Mouse (Mus musculus) intestine, embryonic 14.5 days (tissue): ENCODE measurements at regions not wholly inside any gene's neighbourhood (a gene's known extent, or its start where the extent isn't known, plus 50 kb on each side); places are given as distances from the start of the nearest gene placed in this dataset.

ENCODE experiments used
- ATAC-seq: fragments of 200-750 bp; cut with Nextera tagmentation; replicated peaks from 2 replicates; pipeline ENCODE4 v1.8.0; 2017; ENCODE audit warnings: low read depth, moderate number of reproducible peaks, moderate TSS enrichment, moderate library complexity; ENCODE audit not compliant: low FRiP score, low TSS enrichment
- DNase-seq: peaks from one replicate; pipeline ENCODE4 v3.0.0-alpha.2; 2018; ENCODE audit warnings: low spot score
- H3K27ac ChIP-seq: fragments of 300-500 bp; sonication (generic); 2 replicates; pipeline ENCODE4 v1.5.1; 2014; ENCODE audit warnings: low read depth, mild to moderate bottlenecking, control low read depth
- H3K27me3 ChIP-seq: fragments of 300-500 bp; sonication (generic); replicated peaks from 2 replicates; pipeline ENCODE4 v1.6.1; 2014; ENCODE audit warnings: low read length, control low read depth; ENCODE audit not compliant: control insufficient read depth, insufficient read depth
- H3K36me3 ChIP-seq: fragments of 300-500 bp; sonication (generic); 2 replicates; pipeline ENCODE4 v1.6.1; 2014; ENCODE audit warnings: low read length, control low read depth; ENCODE audit not compliant: control insufficient read depth, insufficient read depth
- H3K4me1 ChIP-seq: fragments of 300-500 bp; sonication (generic); replicated peaks from 2 replicates; pipeline ENCODE4 v1.6.1; 2014; ENCODE audit warnings: low read length, control low read depth, mixed read lengths; ENCODE audit not compliant: control insufficient read depth, insufficient read depth
- H3K4me2 ChIP-seq: fragments of 300-500 bp; sonication (generic); 2 replicates; pipeline ENCODE4 v1.6.1; 2014; ENCODE audit warnings: low read length
- H3K4me3 ChIP-seq: fragments of 300-500 bp; sonication (generic); 2 replicates; pipeline ENCODE4 v1.5.1; 2014; ENCODE audit warnings: low read depth, low read length, control low read depth, mixed read lengths
- H3K9ac ChIP-seq: fragments of 300-500 bp; sonication (generic); 2 replicates; pipeline ENCODE4 v1.6.1; 2014; ENCODE audit warnings: mild to moderate bottlenecking, low read length
- H3K9me3 ChIP-seq: fragments of 300-500 bp; sonication (generic); 2 replicates; pipeline ENCODE4 v1.6.1; 2016; ENCODE audit warnings: low read length, control low read depth; ENCODE audit not compliant: control insufficient read depth
- WGBS: fragments of 180-500 bp; shearing (Covaris S2); extraction: QIAGEN DNeasy Blood & Tissue Kit; methylation state at CpG from one replicate; pipeline ENCODE4 v1.1.7; 2014; 5-methylcytosine and 5-hydroxymethylcytosine counted together

- Histone ChIP-seq H3K4me3 (no peak overlapping the region), H3K36me3 (no peaks in the 10 kb centered on the region), H3K4me1 (no peaks in the 10 kb centered on the region), H3K27ac (no peak overlapping the region), H3K4me2 (no peak overlapping the region), H3K27me3 (no peaks in the 10 kb centered on the region), H3K9ac (no peak overlapping the region), H3K9me3 (no peaks in the 10 kb centered on the region)
- WGBS: 50% methylated on average over 5 of the region's 5 CpGs
- ATAC-seq: no peak
- no peak for DNase-seq
Observed at GRCm38 (mm10) chr4:97418616-97419015, 235.7 kb upstream of the Gm10192 start.

DNA sequence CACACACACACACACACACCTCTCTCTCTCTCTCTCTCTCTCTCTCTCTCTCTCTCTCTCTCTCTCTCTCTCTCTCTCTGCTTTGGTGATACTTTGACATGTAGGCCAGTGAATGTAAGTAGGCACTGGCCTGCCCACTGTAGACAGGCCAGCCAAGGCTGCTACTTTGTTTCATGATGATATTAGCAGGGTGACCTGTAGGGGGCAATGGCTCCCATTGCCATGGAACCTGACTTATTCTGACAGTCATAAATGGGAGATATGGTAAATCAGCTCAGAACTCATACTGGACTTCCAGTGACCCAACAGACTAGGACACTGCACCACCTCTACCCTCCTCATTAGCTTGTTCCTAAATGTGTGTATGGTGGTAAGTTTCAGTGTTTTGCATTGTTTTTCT lies 235.0 kb upstream of the Gm10192 start:
- H3K4me2 ChIP-seq: no peak overlapping the region
- H3K4me1 ChIP-seq: no peaks in the 10 kb centered on the region
- DNase-seq (no peak), ATAC-seq (no peak)
- no peak overlapping the region for H3K9ac ChIP-seq
- no peak overlapping the region for H3K4me3 ChIP-seq
- no peaks in the 10 kb centered on the region for H3K36me3 ChIP-seq
- H3K27me3 ChIP-seq: no peaks in the 10 kb centered on the region
- H3K27ac ChIP-seq: no peak overlapping the region
- no peaks in the 10 kb centered on the region for H3K9me3 ChIP-seq

DNA sequence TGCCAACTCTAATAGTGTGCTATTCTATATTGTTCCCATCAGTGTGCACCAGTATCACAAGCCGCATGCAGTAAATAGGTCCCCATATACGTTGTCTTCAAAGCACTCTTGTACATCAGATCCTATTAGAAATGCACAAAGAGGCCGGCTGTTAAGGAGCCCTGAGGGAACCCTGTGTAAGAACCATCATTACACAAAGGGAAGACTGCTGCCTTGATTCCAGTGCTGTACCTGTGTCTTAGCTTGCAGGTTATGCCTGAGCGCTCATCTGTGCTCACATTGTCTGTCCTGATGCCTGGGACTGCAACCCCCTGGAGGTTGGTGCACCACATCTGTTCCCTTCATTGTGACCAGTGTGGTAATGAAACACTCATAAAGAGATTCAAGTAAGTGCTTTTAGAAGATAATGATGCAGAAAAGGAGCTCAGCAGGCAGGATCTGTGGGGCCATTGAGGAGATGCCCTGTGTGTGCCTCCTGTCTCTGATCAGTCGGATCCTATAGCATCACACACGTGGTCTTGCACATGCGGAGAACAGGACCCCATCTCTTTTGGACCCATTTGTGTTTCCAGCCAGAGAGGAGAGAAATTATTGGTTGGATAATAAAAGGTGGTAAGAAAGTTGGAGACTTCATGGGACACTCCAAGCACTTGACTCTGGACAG lies 225.8 kb upstream of the Gm10192 start:
- Histone ChIP-seq H3K27me3 (no peaks in the 10 kb centered on the region), H3K36me3 (no peaks in the 10 kb centered on the region), H3K4me3 (no peak overlapping the region), H3K9me3 (no peaks in the 10 kb centered on the region), H3K4me2 (no peak overlapping the region), H3K27ac (no peak overlapping the region), H3K4me1 (no peaks in the 10 kb centered on the region), H3K9ac (no peak overlapping the region)
- ATAC-seq: no peak
- WGBS: 84% methylated on average over 7 of the region's 7 CpGs
- DNase-seq: no peak

- H3K27ac ChIP-seq: no peak overlapping the region
- no peak overlapping the region for H3K4me2 ChIP-seq
- ATAC-seq: no peak
- H3K4me3 ChIP-seq: no peak overlapping the region
- no peaks in the 10 kb centered on the region for H3K27me3 ChIP-seq
- no peaks in the 10 kb centered on the region for H3K36me3 ChIP-seq
- WGBS: 73% methylated on average over 3 of the region's 3 CpGs
- no peak overlapping the region for H3K9ac ChIP-seq
- no peaks in the 10 kb centered on the region for H3K4me1 ChIP-seq
- no peak for DNase-seq
- no peaks in the 10 kb centered on the region for H3K9me3 ChIP-seq
Observed at GRCm38 (mm10) chr4:97394697-97395280, 211.8 kb upstream of the Gm10192 start.

GRCm38 (mm10) chr4:97381084-97381483 lies 198.1 kb upstream of the Gm10192 start:
- Histone ChIP-seq H3K9ac (no peak overlapping the region), H3K36me3 (no peaks in the 10 kb centered on the region), H3K4me3 (no peak overlapping the region), H3K9me3 (no peaks in the 10 kb centered on the region), H3K4me2 (no peak overlapping the region), H3K27me3 (no peaks in the 10 kb centered on the region), H3K4me1 (no peaks in the 10 kb centered on the region; the same call in 1 of the 2 replicates), H3K27ac (no peak overlapping the region)
- DNase-seq (no peak), ATAC-seq (no peak)
- 49% methylated on average over 3 of the region's 3 CpGs for WGBS

GRCm38 (mm10) chr4:97377593-97378542 lies 194.9 kb upstream of the Gm10192 start:
- no peak for ATAC-seq
- no peak for DNase-seq
- WGBS: 59% methylated on average over 8 of the region's 8 CpGs
- Histone ChIP-seq H3K4me2 (no peak overlapping the region), H3K27ac (no peak overlapping the region), H3K27me3 (no peaks in the 10 kb centered on the region), H3K4me3 (no peak overlapping the region), H3K4me1 (no peaks in the 10 kb centered on the region; the same call in 1 of the 2 replicates), H3K9me3 (no peaks in the 10 kb centered on the region), H3K9ac (no peak overlapping the region), H3K36me3 (no peaks in the 10 kb centered on the region)

- 89% methylated on average over 2 of the region's 2 CpGs for WGBS
- no peak overlapping the region for H3K4me3 ChIP-seq
Observed at GRCm38 (mm10) chr4:97360473-97360872, 177.5 kb upstream of the Gm10192 start.

DNA sequence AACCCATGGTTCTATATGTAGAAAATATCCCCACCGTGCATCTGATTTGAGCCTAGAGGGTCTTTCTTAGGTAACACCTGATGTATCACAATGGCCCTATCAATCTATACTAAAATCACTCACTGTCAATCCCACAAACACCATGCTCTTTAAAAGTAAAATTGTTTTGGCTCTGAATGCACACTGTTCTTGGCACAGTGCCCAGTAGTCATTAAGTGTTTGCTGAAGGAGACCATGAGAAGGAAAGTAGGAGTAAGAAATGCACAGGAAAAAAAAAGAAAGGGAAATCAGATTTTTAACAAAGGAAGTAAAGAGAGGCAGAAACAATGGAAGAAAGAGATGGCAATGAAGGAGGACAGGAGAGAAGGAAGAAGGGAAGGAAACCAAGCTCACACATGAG lies 175.0 kb upstream of the Gm10192 start:
- H3K36me3 ChIP-seq: no peaks in the 10 kb centered on the region
- H3K9me3 ChIP-seq: no peaks in the 10 kb centered on the region
- H3K4me2 ChIP-seq: no peak overlapping the region
- DNase-seq (no peak), ATAC-seq (no peak)
- no peak overlapping the region for H3K4me3 ChIP-seq
- no peak overlapping the region for H3K27ac ChIP-seq
- WGBS: 88% methylated on average over 1 of the region's 1 CpGs
- no peak overlapping the region for H3K9ac ChIP-seq
- 0 out of 2 replicates have a peak, but pooled peaks cover 5% of the 10 kb centered on the region for H3K4me1 ChIP-seq
- H3K27me3 ChIP-seq: no peaks in the 10 kb centered on the region

More at GRCm38 (mm10) chr4:97360473-97360872, 177.5 kb upstream of the Gm10192 start:
- no peak overlapping the region for H3K27ac ChIP-seq
- H3K9me3 ChIP-seq: no peaks in the 10 kb centered on the region
- H3K36me3 ChIP-seq: no peaks in the 10 kb centered on the region
- ATAC-seq: no peak
- H3K27me3 ChIP-seq: no peaks in the 10 kb centered on the region
- H3K4me2 ChIP-seq: no peak overlapping the region
- DNase-seq: no peak
- H3K4me1 ChIP-seq: 0 out of 2 replicates have a peak, but pooled peaks cover 5% of the 10 kb centered on the region
- no peak overlapping the region for H3K9ac ChIP-seq
